Mouse (Mus musculus) lung, embryonic 14.5 days (tissue): ENCODE results near the gene Tdgf1. TPM values are rescaled to one million over a fixed set of nuclear protein-coding genes. Genes with fewer than 3 reads are reported as not detected.

ENCODE experiments used
- ATAC-seq: fragments of 200-750 bp; cut with Nextera tagmentation; 2 replicates; pipeline ENCODE4 v1.8.0; 2017; ENCODE audit warnings: mild to moderate bottlenecking, moderate TSS enrichment, moderate library complexity; ENCODE audit not compliant: insufficient read depth
- DNase-seq: peaks from one replicate; pipeline ENCODE4 v3.0.0-alpha.2; 2015
- H3K27ac ChIP-seq: fragments of 300-500 bp; sonication (generic); 2 replicates; pipeline ENCODE4 v1.5.1; 2014; ENCODE audit warnings: low read depth, mild to moderate bottlenecking, moderate library complexity
- H3K27me3 ChIP-seq: fragments of 300-500 bp; sonication (generic); 2 replicates; pipeline ENCODE4 v1.6.1; 2014; ENCODE audit warnings: low read length, control low read depth; ENCODE audit not compliant: insufficient read depth
- H3K36me3 ChIP-seq: fragments of 300-500 bp; sonication (generic); 2 replicates; pipeline ENCODE4 v1.6.1; 2014; ENCODE audit warnings: control low read depth; ENCODE audit not compliant: insufficient read depth
- H3K4me1 ChIP-seq: fragments of 300-500 bp; sonication (generic); 2 replicates; pipeline ENCODE4 v1.6.1; 2014; ENCODE audit warnings: antibody characterized with exemption, control low read depth; ENCODE audit not compliant: insufficient read depth
- H3K4me2 ChIP-seq: fragments of 300-500 bp; sonication (generic); 2 replicates; pipeline ENCODE4 v1.6.1; 2014; ENCODE audit warnings: mild to moderate bottlenecking
- H3K4me3 ChIP-seq: fragments of 300-500 bp; sonication (generic); 2 replicates; pipeline ENCODE4 v1.5.1; 2014; ENCODE audit warnings: low read depth, low read length
- H3K9ac ChIP-seq: fragments of 300-500 bp; sonication (generic); 2 replicates; pipeline ENCODE4 v1.6.1; 2014
- H3K9me3 ChIP-seq: fragments of 300-500 bp; sonication (generic); 2 replicates; pipeline ENCODE4 v1.6.1; 2016; ENCODE audit warnings: low read depth, low read length, control low read depth
- CTCF ChIP-seq: IDR thresholded peaks from 2 replicates; pipeline ENCODE4 v1.5.1; 2016; ENCODE audit warnings: antibody characterized with exemption, low read depth
- WGBS: fragments of 180-500 bp; shearing (Covaris S2); extraction: QIAGEN DNeasy Blood & Tissue Kit; methylation state at CpG from one replicate; pipeline ENCODE4 v1.1.7; 2014; 5-methylcytosine and 5-hydroxymethylcytosine counted together
- microRNA-seq: library from miRNA; unstranded; fragments of <30 nt; microRNA quantifications from one replicate; pipeline ENCODE4, GENCODE M21; 2016; ENCODE audit warnings: borderline number of aligned reads
- polyA plus RNA-seq: library from polyadenylated mRNA; unstranded; fragments of >200 nt; fragmentation: Nextera tagmentation; extraction: Ambion mirVana; gene quantifications from 2 replicates; pipeline ENCODE4 v1.2.1, GENCODE M21; 2014

The Tdgf1 gene
- polyA plus RNA-seq, 1 experiment from 2014 or later, result not detected

DNA sequence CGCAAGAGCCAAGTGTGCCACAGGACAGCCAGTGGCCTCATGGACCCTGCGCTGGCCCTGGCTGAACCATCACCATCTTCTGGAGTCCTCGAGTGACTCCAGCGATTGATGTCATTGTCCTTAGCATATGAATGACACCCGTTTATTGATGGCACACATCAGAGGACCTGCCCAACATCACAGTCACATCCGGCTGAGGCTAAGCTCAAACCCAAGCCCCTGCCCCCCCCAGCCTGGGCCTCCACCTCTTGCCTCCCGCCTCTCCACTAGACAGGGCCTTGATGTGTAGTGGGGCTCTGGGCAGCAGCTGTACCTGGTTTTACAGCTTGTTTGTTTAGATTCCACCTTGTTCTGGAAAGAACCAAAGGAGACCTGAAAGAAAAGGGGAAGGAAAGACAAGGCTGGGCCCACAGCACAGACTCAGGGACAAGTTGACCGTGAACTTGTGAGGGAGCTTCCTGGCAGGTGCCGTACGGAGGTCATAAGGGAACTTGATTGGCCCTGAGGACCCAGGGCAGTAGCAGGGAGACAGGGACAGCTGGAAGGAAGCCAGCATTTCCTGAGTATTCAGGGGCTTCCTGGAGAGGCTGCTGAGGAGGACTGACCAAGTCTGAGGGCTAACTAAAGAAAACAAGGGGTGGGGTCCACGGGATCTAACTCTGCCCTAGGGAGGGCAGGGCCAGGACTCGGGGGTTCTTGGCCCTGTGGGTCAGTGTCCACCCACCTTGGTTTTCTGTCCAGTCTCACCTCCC is 54.7 kb downstream of the Tdgf1 start:
- Histone ChIP-seq H3K4me3 (no peak overlapping the region), H3K4me2 (no peak overlapping the region), H3K27me3 (no peaks in the 10 kb centered on the region), H3K9me3 (no peaks in the 10 kb centered on the region), H3K4me1 (no peaks in the 10 kb centered on the region), H3K27ac (no peak overlapping the region), H3K36me3 (no peaks in the 10 kb centered on the region), H3K9ac (no peak overlapping the region)
- ATAC-seq (no peak), DNase-seq (peak; percentile 67)
- 67% methylated on average over 12 of the region's 12 CpGs for WGBS
- TF ChIP-seq CTCF, result no peak

DNA sequence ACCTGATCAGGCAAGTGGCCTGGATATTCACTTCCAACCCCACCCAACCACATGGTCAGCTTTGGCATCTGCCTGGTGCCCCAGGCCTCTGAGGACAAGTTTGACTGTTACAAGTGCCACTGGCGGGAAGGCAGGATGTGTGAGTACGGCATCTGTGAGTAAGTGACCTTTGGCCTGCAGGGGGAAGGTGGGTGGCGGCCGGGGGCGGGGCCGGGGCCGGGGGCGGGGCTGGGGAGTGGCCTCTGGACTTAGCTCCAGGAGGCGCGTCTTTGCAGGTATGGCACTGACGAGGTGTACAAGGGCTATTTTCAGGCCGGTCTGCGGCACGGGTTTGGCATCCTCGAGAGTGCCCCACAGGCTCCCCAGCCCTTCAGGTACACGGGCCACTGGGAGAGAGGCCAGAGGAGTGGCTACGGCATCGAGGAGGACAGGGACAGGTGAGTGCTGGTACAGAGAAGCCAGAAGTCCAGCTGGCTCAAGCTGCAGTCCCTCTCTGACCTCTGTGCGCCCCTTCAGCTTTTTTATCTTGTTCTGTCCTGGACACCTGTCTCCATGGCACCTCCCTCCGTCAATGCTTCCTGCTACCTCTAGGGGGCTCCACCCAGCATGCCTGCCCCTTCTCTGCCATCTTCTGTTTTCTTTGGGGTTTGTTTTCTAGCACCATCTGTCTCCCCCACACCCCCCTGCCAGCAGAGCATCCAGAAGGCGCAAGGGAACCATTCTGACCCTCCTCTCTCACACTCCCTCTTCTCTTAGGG is 55.8 kb downstream of the Tdgf1 start:
- ATAC-seq, result no peak
- H3K9me3 ChIP-seq, result no peaks in the 10 kb centered on the region
- peak; percentile 44 for TF ChIP-seq CTCF
- no peak for DNase-seq
- no peak overlapping the region for H3K4me2 ChIP-seq
- no peak overlapping the region for H3K27ac ChIP-seq
- no peaks in the 10 kb centered on the region for H3K4me1 ChIP-seq
- no peak overlapping the region for H3K9ac ChIP-seq
- no peak overlapping the region for H3K4me3 ChIP-seq
- no peaks in the 10 kb centered on the region for H3K27me3 ChIP-seq
- WGBS, result 15% methylated on average over 21 of the region's 21 CpGs
- H3K36me3 ChIP-seq, result no peaks in the 10 kb centered on the region

Small RNA genes lying within 50 kb of the gene (microRNA-seq; reads per million reads assigned to microRNA genes)
- not detected for gene Gm24269

Other genes starting within 250 kb of the Tdgf1 start
- 1.9 TPM in 2 replicates for gene Myl3, start 204.3 kb downstream of the Tdgf1 start, polyA plus RNA-seq
- 88.6 and 97.8 TPM in 2 replicates for gene Pth1r, start 199.0 kb downstream of the Tdgf1 start, polyA plus RNA-seq
- not detected in 2 replicates for gene Prss42, start 148.0 kb downstream of the Tdgf1 start, polyA plus RNA-seq
- not detected in 2 replicates for gene Prss44, start 132.2 kb downstream of the Tdgf1 start, polyA plus RNA-seq
- gene Prss43, start 119.5 kb downstream of the Tdgf1 start, polyA plus RNA-seq, result not detected in 2 replicates
- gene Prss45, start 111.6 kb downstream of the Tdgf1 start, polyA plus RNA-seq, result 0.15 TPM in 1 of 2 replicates, not detected in the other
- gene Prss46, start 101.7 kb downstream of the Tdgf1 start, polyA plus RNA-seq, result not detected in 2 replicates
- not detected in 2 replicates for gene Prss50, start 88.2 kb downstream of the Tdgf1 start, polyA plus RNA-seq
- 4.5 and 5.1 TPM in 2 replicates for gene Als2cl, start 66.3 kb downstream of the Tdgf1 start, polyA plus RNA-seq
- 0.21 and 0.31 TPM in 2 replicates for gene Tmie, start 66.0 kb downstream of the Tdgf1 start, polyA plus RNA-seq
- not detected in 2 replicates for gene Fam240a, start 29.3 kb downstream of the Tdgf1 start, polyA plus RNA-seq
- 0.12 TPM in 1 of 2 replicates, not detected in the other for gene Lrrc2, start 5.4 kb upstream of the Tdgf1 start, polyA plus RNA-seq
- 0.15 and 0.41 TPM in 2 replicates for gene Rtp3, start 44.4 kb upstream of the Tdgf1 start, polyA plus RNA-seq
- 0.17 and 2.5 TPM in 2 replicates for gene Ltf, start 73.1 kb upstream of the Tdgf1 start, polyA plus RNA-seq
- gene Ccrl2, start 111.4 kb upstream of the Tdgf1 start, polyA plus RNA-seq, result 2.1 and 2.9 TPM in 2 replicates
- gene Lrrfip2, start 171.4 kb upstream of the Tdgf1 start, polyA plus RNA-seq, result 39.6 and 40.4 TPM in 2 replicates